Mouse (Mus musculus) midbrain, embryonic 14.5 days (tissue): ENCODE results near the gene Cdhr3. TPM values are rescaled to one million over a fixed set of nuclear protein-coding genes. Genes with fewer than 3 reads are reported as not detected.
A peak's percentile ranks its signal among the peaks of the same experiment; 100 is the strongest.

Experiments used
- ATAC-seq: fragments of 200-750 bp; cut with Nextera tagmentation; 2 replicates; pipeline ENCODE4 v1.8.0; 2017; ENCODE audit warnings: moderate number of reproducible peaks, moderate library complexity; ENCODE audit not compliant: low FRiP score, low TSS enrichment
- DNase-seq: peaks from one replicate; pipeline ENCODE4 v3.0.0-alpha.2; 2015
- H3K27ac ChIP-seq: fragments of 300-500 bp; sonication (generic); replicated peaks from 2 replicates; pipeline ENCODE4 v1.5.1; 2014; ENCODE audit warnings: mild to moderate bottlenecking, low read depth, low read length, moderate library complexity
- H3K27me3 ChIP-seq: fragments of 300-500 bp; sonication (generic); 2 replicates; pipeline ENCODE4 v1.6.1; 2014; ENCODE audit warnings: low read length, control low read depth, mixed read lengths; ENCODE audit not compliant: control insufficient read depth, insufficient read depth
- H3K36me3 ChIP-seq: fragments of 300-500 bp; sonication (generic); 2 replicates; pipeline ENCODE4 v1.6.1; 2014; ENCODE audit warnings: low read length, control low read depth; ENCODE audit not compliant: control insufficient read depth, insufficient read depth
- H3K4me1 ChIP-seq: fragments of 300-500 bp; sonication (generic); 2 replicates; pipeline ENCODE4 v1.6.1; 2014; ENCODE audit warnings: mild to moderate bottlenecking, antibody characterized with exemption, low read length, control low read depth; ENCODE audit not compliant: control insufficient read depth, insufficient read depth
- H3K4me2 ChIP-seq: fragments of 300-500 bp; sonication (generic); 2 replicates; pipeline ENCODE4 v1.6.1; 2014; ENCODE audit warnings: mild to moderate bottlenecking, low read length, moderate library complexity
- H3K4me3 ChIP-seq: fragments of 300-500 bp; sonication (generic); replicated peaks from 2 replicates; pipeline ENCODE4 v1.5.1; 2014; ENCODE audit warnings: low read depth, low read length
- H3K9ac ChIP-seq: fragments of 300-500 bp; sonication (generic); replicated peaks from 2 replicates; pipeline ENCODE4 v1.6.1; 2014; ENCODE audit warnings: mild to moderate bottlenecking, low read length, moderate library complexity
- H3K9me3 ChIP-seq: fragments of 300-500 bp; sonication (generic); 2 replicates; pipeline ENCODE4 v1.6.1; 2016; ENCODE audit warnings: low read length, control low read depth, mixed read lengths; ENCODE audit not compliant: control insufficient read depth
- WGBS: fragments of 180-500 bp; shearing (Covaris S2); extraction: QIAGEN DNeasy Blood & Tissue Kit; methylation state at CpG from one replicate; pipeline ENCODE4 v1.1.7; 2014; 5-methylcytosine and 5-hydroxymethylcytosine counted together
- polyA plus RNA-seq: library from polyadenylated mRNA; unstranded; fragments of >200 nt; fragmentation: Nextera tagmentation; extraction: Ambion mirVana; gene quantifications from 2 replicates; pipeline ENCODE4 v1.2.1, GENCODE M21; 2014

The Cdhr3 gene
- polyA plus RNA-seq, 1 experiment from 2014 or later, result 0.08 TPM

DNA sequence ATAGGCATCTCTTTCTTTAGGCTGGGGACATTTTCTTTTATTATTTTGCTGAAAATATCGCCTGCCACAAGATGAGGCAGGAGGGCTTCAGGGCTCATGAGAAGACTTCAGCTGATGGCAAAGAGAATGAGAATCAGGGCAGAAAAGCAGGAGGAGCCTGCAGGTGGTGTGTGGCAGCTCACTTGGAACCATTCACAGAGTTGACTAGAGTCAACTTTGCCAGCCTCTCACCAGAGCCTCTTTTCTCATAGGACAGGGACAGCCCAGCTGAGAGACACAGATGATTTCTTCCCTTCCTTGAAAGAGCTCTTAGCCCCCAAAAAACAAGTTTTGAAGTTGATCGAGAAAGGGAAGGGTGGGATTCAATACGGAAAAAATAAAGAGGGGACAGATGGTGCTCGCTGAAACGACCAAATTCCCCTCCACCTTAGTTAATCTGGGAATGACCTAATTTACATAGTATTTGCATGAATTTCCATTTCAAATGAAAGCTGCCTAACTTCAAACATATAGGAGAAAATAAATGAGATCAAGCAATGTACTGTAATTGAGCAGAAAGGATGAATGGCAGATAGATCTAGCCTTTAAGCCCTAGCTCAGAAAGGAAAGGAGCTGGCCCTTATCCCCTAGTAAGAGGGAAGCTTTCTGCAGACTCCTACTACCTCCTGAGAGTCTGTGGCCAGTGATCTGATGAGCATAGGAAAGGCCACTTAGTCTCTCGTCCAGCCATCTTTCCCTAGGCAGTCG, 78.5 kb downstream of the Cdhr3 start:
- ATAC-seq (peak; percentile 41; the same call in 1 of the 2 replicates), DNase-seq (peak; percentile 26)
- peak overlapping the region; percentile 56 for H3K27ac ChIP-seq
- H3K4me3 ChIP-seq, result no peak overlapping the region
- peaks cover 15% of the 10 kb centered on the region for H3K4me1 ChIP-seq
- no peak overlapping the region for H3K9ac ChIP-seq
- H3K36me3 ChIP-seq, result no peaks in the 10 kb centered on the region
- WGBS, result 34% methylated on average over 7 of the region's 7 CpGs
- no peaks in the 10 kb centered on the region for H3K9me3 ChIP-seq
- H3K4me2 ChIP-seq, result no peak overlapping the region
- H3K27me3 ChIP-seq, result no peaks in the 10 kb centered on the region

GRCm38 (mm10) chr12:33010026-33010425, 82.6 kb downstream of the Cdhr3 start:
- H3K36me3 ChIP-seq, result no peaks in the 10 kb centered on the region
- H3K4me3 ChIP-seq, result no peak overlapping the region
- H3K9me3 ChIP-seq, result no peaks in the 10 kb centered on the region
- H3K9ac ChIP-seq, result no peak overlapping the region
- no peak for ATAC-seq
- WGBS, result 25% methylated on average over 3 of the region's 3 CpGs
- no peak overlapping the region for H3K4me2 ChIP-seq
- no peak for DNase-seq
- H3K27me3 ChIP-seq, result no peaks in the 10 kb centered on the region
- no peak overlapping the region for H3K27ac ChIP-seq
- H3K4me1 ChIP-seq, result peaks cover 12% of the 10 kb centered on the region

DNA sequence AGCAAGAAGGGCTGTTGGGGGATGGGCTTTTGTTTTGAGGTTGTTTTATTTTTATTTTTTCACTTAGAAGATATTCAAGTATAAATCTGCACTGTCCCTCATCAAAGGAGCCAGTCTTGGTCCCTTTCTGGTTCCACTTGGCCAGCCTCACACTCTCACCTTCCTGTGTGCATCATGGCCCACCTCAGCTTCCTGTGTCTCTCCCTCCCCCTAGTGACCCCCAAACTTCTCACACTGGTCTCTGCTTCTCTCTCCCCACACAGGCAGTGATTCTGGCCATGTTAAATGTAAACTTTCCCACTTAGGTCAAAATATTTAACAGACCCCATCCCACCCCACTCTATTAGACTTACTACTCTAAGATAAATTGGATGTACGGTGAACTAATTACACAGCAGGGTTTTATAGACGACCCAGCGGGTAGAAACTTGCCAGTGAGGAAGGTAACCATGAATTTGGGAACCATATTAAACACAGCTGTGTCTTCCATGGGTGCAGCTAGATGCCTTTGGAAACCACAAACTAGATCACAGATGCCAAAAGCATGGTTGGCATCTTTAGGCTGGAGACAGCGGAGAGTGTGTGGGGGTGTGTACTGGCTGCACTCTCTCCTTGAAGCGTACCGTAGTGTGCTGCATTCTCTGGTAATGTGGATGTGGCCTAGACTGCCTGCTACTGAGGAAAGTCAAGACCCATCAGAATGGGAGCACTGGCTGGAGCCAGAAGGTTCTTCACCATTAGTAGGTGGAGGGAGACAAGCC, 83.3 kb downstream of the Cdhr3 start:
- no peak for ATAC-seq
- WGBS, result 95% methylated on average over 6 of the region's 6 CpGs
- Histone ChIP-seq H3K27ac (no peak overlapping the region), H3K9me3 (no peaks in the 10 kb centered on the region), H3K36me3 (no peaks in the 10 kb centered on the region), H3K4me2 (no peak overlapping the region), H3K4me3 (no peak overlapping the region), H3K9ac (no peak overlapping the region), H3K4me1 (peaks cover 5% of the 10 kb centered on the region), H3K27me3 (no peaks in the 10 kb centered on the region)
- no peak for DNase-seq

GRCm38 (mm10) chr12:33008305-33009110, 84.2 kb downstream of the Cdhr3 start:
- H3K4me2 ChIP-seq, result no peak overlapping the region
- no peaks in the 10 kb centered on the region for H3K9me3 ChIP-seq
- no peaks in the 10 kb centered on the region for H3K36me3 ChIP-seq
- H3K9ac ChIP-seq, result no peak overlapping the region
- H3K27ac ChIP-seq, result no peak overlapping the region
- H3K4me1 ChIP-seq, result no peaks in the 10 kb centered on the region
- ATAC-seq (no peak), DNase-seq (no peak)
- H3K27me3 ChIP-seq, result no peaks in the 10 kb centered on the region
- H3K4me3 ChIP-seq, result no peak overlapping the region
- 52% methylated on average over 7 of the region's 7 CpGs for WGBS

- H3K4me2 ChIP-seq, result no peak overlapping the region
- H3K27me3 ChIP-seq, result no peaks in the 10 kb centered on the region
- H3K9ac ChIP-seq, result no peak overlapping the region
- 96% methylated on average over 2 of the region's 2 CpGs for WGBS
- ATAC-seq (no peak), DNase-seq (no peak)
- no peak overlapping the region for H3K4me3 ChIP-seq
- H3K36me3 ChIP-seq, result no peaks in the 10 kb centered on the region
- no peak overlapping the region for H3K27ac ChIP-seq
- 0 out of 2 replicates have a peak, but pooled peaks cover 4% of the 10 kb centered on the region for H3K4me1 ChIP-seq
- no peaks in the 10 kb centered on the region for H3K9me3 ChIP-seq
Measured at GRCm38 (mm10) chr12:33007176-33007575, 85.5 kb downstream of the Cdhr3 start.

- H3K4me3 ChIP-seq, result no peak overlapping the region
- 87% methylated on average over 5 of the region's 5 CpGs for WGBS
Measured at GRCm38 (mm10) chr12:33005858-33006257, 86.8 kb downstream of the Cdhr3 start.

GRCm38 (mm10) chr12:33003339-33003965, 89.2 kb downstream of the Cdhr3 start:
- Histone ChIP-seq H3K27ac (no peak overlapping the region), H3K27me3 (no peaks in the 10 kb centered on the region), H3K9ac (no peak overlapping the region), H3K9me3 (no peaks in the 10 kb centered on the region), H3K4me2 (no peak overlapping the region), H3K36me3 (no peaks in the 10 kb centered on the region), H3K4me1 (0 out of 2 replicates have a peak, but pooled peaks cover 4% of the 10 kb centered on the region), H3K4me3 (no peak overlapping the region)
- no peak for ATAC-seq
- WGBS, result 51% methylated on average over 8 of the region's 8 CpGs
- no peak for DNase-seq

More at GRCm38 (mm10) chr12:33005858-33006257, 86.8 kb downstream of the Cdhr3 start:
- Histone ChIP-seq H3K27ac (no peak overlapping the region), H3K4me1 (0 out of 2 replicates have a peak, but pooled peaks cover 4% of the 10 kb centered on the region), H3K4me2 (no peak overlapping the region), H3K9ac (no peak overlapping the region), H3K36me3 (no peaks in the 10 kb centered on the region), H3K9me3 (no peaks in the 10 kb centered on the region), H3K27me3 (no peaks in the 10 kb centered on the region)
- DNase-seq (no peak), ATAC-seq (no peak)

DNA sequence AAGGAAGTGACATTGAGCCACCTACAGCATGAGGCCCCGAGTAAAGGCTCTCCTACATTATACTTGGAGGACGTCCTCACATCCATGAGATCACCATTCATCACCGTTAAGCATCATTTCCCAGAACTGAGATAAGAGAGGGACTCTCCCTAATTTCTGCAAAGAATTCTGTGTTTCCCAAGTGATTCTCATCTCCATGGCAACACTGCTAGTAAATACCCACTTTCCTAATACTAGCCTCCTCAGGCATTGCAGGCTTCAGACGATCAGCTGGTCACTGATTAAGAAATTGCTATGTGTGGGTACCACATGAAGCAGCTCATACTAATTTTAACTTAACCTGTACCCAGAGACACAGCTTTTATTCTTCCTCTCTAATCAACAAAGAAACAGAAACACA, 92.3 kb downstream of the Cdhr3 start:
- WGBS, result 64% methylated on average over 4 of the region's 4 CpGs
- H3K4me3 ChIP-seq, result no peak overlapping the region
- H3K27ac ChIP-seq, result no peak overlapping the region
- H3K36me3 ChIP-seq, result no peaks in the 10 kb centered on the region
- H3K27me3 ChIP-seq, result no peaks in the 10 kb centered on the region
- 0 out of 2 replicates have a peak, but pooled peaks cover 4% of the 10 kb centered on the region for H3K4me1 ChIP-seq
- H3K4me2 ChIP-seq, result no peak overlapping the region
- H3K9me3 ChIP-seq, result no peaks in the 10 kb centered on the region
- ATAC-seq, result no peak
- H3K9ac ChIP-seq, result no peak overlapping the region
- DNase-seq, result no peak
